Comparison of ENCODE assay signal across 7 mouse cellular contexts in genomic region chr6:146577310-146578109, GRCm38 (mm10). TPM values are rescaled to one million over a fixed set of nuclear protein-coding genes. Genes with fewer than 3 reads are reported as not detected.
DNase-seq lines count a peak whose midpoint lies in the region; ATAC-seq and TF ChIP-seq lines count a peak whose summit lies in the region.

Gene Ints13, minus strand, starts transcription at chr6:146577835.

- peak within 1 kb of the TSS; percentile 81 for H3K4me2 ChIP-seq in intestine, postnatal 0 days (replicated peaks; ENCODE audit: low read depth)
- peak within 1 kb of the TSS; percentile 74 for H3K4me2 ChIP-seq in midbrain, embryonic 12.5 days (replicated peaks)

- H3K4me3 ChIP-seq in embryonic facial prominence, embryonic 10.5 days = peak within 1 kb of the TSS; percentile 96
- H3K4me3 ChIP-seq in intestine, postnatal 0 days (ENCODE audit: low read depth, low read length) = peak within 1 kb of the TSS; percentile 92
- H3K4me3 ChIP-seq in midbrain, embryonic 12.5 days = peak within 1 kb of the TSS; percentile 92
- H3K4me3 ChIP-seq in small intestine, adult 2 months (ENCODE audit: low read depth, low read length) = peak within 1 kb of the TSS; percentile 86

- H3K9me3 ChIP-seq in embryonic facial prominence, embryonic 10.5 days = no peaks in the 10 kb centered on the region
- no peaks in the 10 kb centered on the region for H3K9me3 ChIP-seq in intestine, postnatal 0 days (ENCODE audit: control insufficient read depth)
- H3K9me3 ChIP-seq in midbrain, embryonic 12.5 days = no peaks in the 10 kb centered on the region

- WGBS in embryonic facial prominence, embryonic 10.5 days = under 1% methylated on average over 77 of the region's 77 CpGs
- under 1% methylated on average over 77 of the region's 77 CpGs for WGBS in intestine, postnatal 0 days
- under 1% methylated on average over 74 of the region's 77 CpGs for WGBS in midbrain, embryonic 12.5 days
- WGBS in small intestine, adult 2 months = under 1% methylated on average over 77 of the region's 77 CpGs

- intact Hi-C loops in left cerebral cortex, postnatal 4 days (cut with DNase I) = no loop called here

- peaks cover 3% of the 10 kb centered on the region; the same call in 1 of the 2 replicates for H3K36me3 ChIP-seq in embryonic facial prominence, embryonic 10.5 days (replicated peaks)
- H3K36me3 ChIP-seq in intestine, postnatal 0 days (ENCODE audit: control insufficient read depth, insufficient read depth) = no peaks in the 10 kb centered on the region
- 0 out of 2 replicates have a peak, but pooled peaks cover 4% of the 10 kb centered on the region for H3K36me3 ChIP-seq in midbrain, embryonic 12.5 days
- H3K36me3 ChIP-seq in small intestine, adult 2 months (ENCODE audit: control insufficient read depth, insufficient read depth, low read length) = peaks cover 4% of the 10 kb centered on the region

- peak; percentile 82 for TF ChIP-seq POLR2A in small intestine, adult 2 months (IDR thresholded peaks at IDR 0.05; ENCODE audit: low read depth, low read length)

- no peak; the same call in 1 of the 2 replicates for TF ChIP-seq CTCF in intestine, postnatal 0 days (IDR thresholded peaks at IDR 0.05; ENCODE audit: low read depth)
- no peak; the same call in 1 of the 2 replicates for TF ChIP-seq CTCF in small intestine, adult 2 months (IDR thresholded peaks at IDR 0.05; ENCODE audit: extremely low read depth, insufficient read length, insufficient replicate concordance, low read depth, low read length)

- ATAC-seq in intestine, postnatal 0 days = peak; percentile 98
- ATAC-seq in midbrain, embryonic 12.5 days (ENCODE audit: low FRiP score, low read depth) = peak; percentile 96

- H3K27me3 ChIP-seq in embryonic facial prominence, embryonic 10.5 days (replicated peaks; ENCODE audit: low read depth, poor library complexity, severe bottlenecking) = no peaks in the 10 kb centered on the region
- H3K27me3 ChIP-seq in intestine, postnatal 0 days (replicated peaks; ENCODE audit: control insufficient read depth, insufficient read depth, low read length) = no peaks in the 10 kb centered on the region
- no peaks in the 10 kb centered on the region for H3K27me3 ChIP-seq in midbrain, embryonic 12.5 days
- no peaks in the 10 kb centered on the region for H3K27me3 ChIP-seq in small intestine, adult 2 months (ENCODE audit: control insufficient read depth, insufficient read depth, low read length)

- H3K9ac ChIP-seq in intestine, postnatal 0 days (ENCODE audit: low read depth, low read length) = peak within 1 kb of the TSS; percentile 97
- peak within 1 kb of the TSS; percentile 83 for H3K9ac ChIP-seq in midbrain, embryonic 12.5 days (replicated peaks)

- H3K27ac ChIP-seq in embryonic facial prominence, embryonic 10.5 days (replicated peaks) = peak within 1 kb of the TSS; percentile 98
- H3K27ac ChIP-seq in intestine, postnatal 0 days (ENCODE audit: low read depth, low read length) = peak within 1 kb of the TSS; percentile 99
- peak within 1 kb of the TSS; percentile 94 for H3K27ac ChIP-seq in midbrain, embryonic 12.5 days (replicated peaks)
- H3K27ac ChIP-seq in small intestine, adult 2 months (ENCODE audit: insufficient read depth, low read depth, low read length) = peak within 1 kb of the TSS; percentile 99

- DNase-seq in adrenal gland, postnatal 10 days = peak; percentile 98
- DNase-seq in embryonic facial prominence, embryonic 10.5 days (ENCODE audit: low spot score) = peak; percentile 98
- DNase-seq in gonadal fat pad, adult 2 months (ENCODE audit: low read depth) = peak; percentile 76
- DNase-seq in left cerebral cortex, postnatal 4 days = peak; percentile 99

- H3K4me1 ChIP-seq in embryonic facial prominence, embryonic 10.5 days = peaks cover 39% of the 10 kb centered on the region
- H3K4me1 ChIP-seq in intestine, postnatal 0 days (replicated peaks; ENCODE audit: control insufficient read depth, insufficient read depth, low read length) = no peaks in the 10 kb centered on the region; the same call in 1 of the 2 replicates
- peaks cover 33% of the 10 kb centered on the region for H3K4me1 ChIP-seq in midbrain, embryonic 12.5 days
- H3K4me1 ChIP-seq in small intestine, adult 2 months (ENCODE audit: control insufficient read depth, insufficient read depth, insufficient read length, low read length) = no peaks in the 10 kb centered on the region

RNA-seq across cellular contexts. Expression of gene Ints13, which starts in this region (rescaled TPM):
- 10 to 100 TPM; 33.7 to 37.9 TPM for total RNA-seq in adrenal gland, postnatal 10 days (2021)
- polyA plus RNA-seq in embryonic facial prominence, embryonic 10.5 days (2016; fragmentation: Nextera tagmentation; extraction: Ambion mirVana) = 89.0 and 91.5 TPM in 2 replicates
- 15.9 and 18.6 TPM in 2 replicates for polyA plus RNA-seq in gonadal fat pad, adult 2 months (2012; rRNA removed)
- 15.7 and 16.1 TPM in 2 replicates for polyA plus RNA-seq in intestine, postnatal 0 days (2015; fragmentation: Nextera tagmentation; extraction: Ambion mirVana)
- total RNA-seq in left cerebral cortex, postnatal 4 days (2021) = 10 to 100 TPM; 34.5 to 37.3 TPM
- polyA plus RNA-seq in midbrain, embryonic 12.5 days (2016; fragmentation: Nextera tagmentation; extraction: Ambion mirVana) = 90.1 and 95.9 TPM in 2 replicates
- polyA plus RNA-seq in small intestine, adult 2 months (2012; rRNA removed) = 3.1 and 5.1 TPM in 2 replicates

Comparison
In these comparisons a context has a peak if more than half of its experiments do, and no peak if none do; other contexts are left out.
1. Peak in every context shown above with its lines: DNase-seq, ATAC-seq, H3K4me3 ChIP-seq and H3K27ac ChIP-seq.